Mouse (Mus musculus): Measurements from ENCODE around the gene Cdc16.

GRCm38 (mm10) chr8:13793097-13793745 is 35.7 kb downstream of the Cdc16 start:
- TF ChIP-seq CTCF (IDR thresholded peaks at IDR 0.05; ENCODE audit: low read depth) (no peak), EP300 (IDR thresholded peaks at IDR 0.05; ENCODE audit: low read depth) (no peak)
